Mouse (Mus musculus) intestine, embryonic 14.5 days (tissue): ENCODE data around the gene Mettl21e. TPM values are rescaled to one million over a fixed set of nuclear protein-coding genes. Genes with fewer than 3 reads are reported as not detected.

ENCODE experiments used
- ATAC-seq: fragments of 200-750 bp; cut with Nextera tagmentation; replicated peaks from 2 replicates; pipeline ENCODE4 v1.8.0; 2017; ENCODE audit warnings: low read depth, moderate number of reproducible peaks, moderate TSS enrichment, moderate library complexity; ENCODE audit not compliant: low FRiP score, low TSS enrichment
- DNase-seq: peaks from one replicate; pipeline ENCODE4 v3.0.0-alpha.2; 2018; ENCODE audit warnings: low spot score
- H3K27ac ChIP-seq: fragments of 300-500 bp; sonication (generic); 2 replicates; pipeline ENCODE4 v1.5.1; 2014; ENCODE audit warnings: low read depth, mild to moderate bottlenecking, control low read depth
- H3K27me3 ChIP-seq: fragments of 300-500 bp; sonication (generic); replicated peaks from 2 replicates; pipeline ENCODE4 v1.6.1; 2014; ENCODE audit warnings: low read length, control low read depth; ENCODE audit not compliant: control insufficient read depth, insufficient read depth
- H3K36me3 ChIP-seq: fragments of 300-500 bp; sonication (generic); 2 replicates; pipeline ENCODE4 v1.6.1; 2014; ENCODE audit warnings: low read length, control low read depth; ENCODE audit not compliant: control insufficient read depth, insufficient read depth
- H3K4me1 ChIP-seq: fragments of 300-500 bp; sonication (generic); replicated peaks from 2 replicates; pipeline ENCODE4 v1.6.1; 2014; ENCODE audit warnings: low read length, control low read depth, mixed read lengths; ENCODE audit not compliant: control insufficient read depth, insufficient read depth
- H3K4me2 ChIP-seq: fragments of 300-500 bp; sonication (generic); 2 replicates; pipeline ENCODE4 v1.6.1; 2014; ENCODE audit warnings: low read length
- H3K4me3 ChIP-seq: fragments of 300-500 bp; sonication (generic); 2 replicates; pipeline ENCODE4 v1.5.1; 2014; ENCODE audit warnings: low read depth, low read length, control low read depth, mixed read lengths
- H3K9ac ChIP-seq: fragments of 300-500 bp; sonication (generic); 2 replicates; pipeline ENCODE4 v1.6.1; 2014; ENCODE audit warnings: mild to moderate bottlenecking, low read length
- H3K9me3 ChIP-seq: fragments of 300-500 bp; sonication (generic); 2 replicates; pipeline ENCODE4 v1.6.1; 2016; ENCODE audit warnings: low read length, control low read depth; ENCODE audit not compliant: control insufficient read depth
- WGBS: fragments of 180-500 bp; shearing (Covaris S2); extraction: QIAGEN DNeasy Blood & Tissue Kit; methylation state at CpG from one replicate; pipeline ENCODE4 v1.1.7; 2014; 5-methylcytosine and 5-hydroxymethylcytosine counted together
- polyA plus RNA-seq: library from polyadenylated mRNA; unstranded; fragments of >200 nt; fragmentation: Nextera tagmentation; extraction: Ambion mirVana; gene quantifications from 2 replicates; pipeline ENCODE4 v1.2.1, GENCODE M21; 2014

Mettl21e gene
- polyA plus RNA-seq, 1 experiment from 2014 or later, result not detected

- Histone ChIP-seq H3K4me1 (no peaks in the 10 kb centered on the region), H3K27me3 (no peaks in the 10 kb centered on the region), H3K36me3 (peaks cover 91% of the 10 kb centered on the region), H3K4me2 (no peak overlapping the region), H3K4me3 (no peak overlapping the region), H3K27ac (no peak overlapping the region), H3K9me3 (no peaks in the 10 kb centered on the region), H3K9ac (no peak overlapping the region)
- WGBS, result 92% methylated on average over 5 of the region's 5 CpGs
- ATAC-seq, result no peak
- no peak for DNase-seq
Observed at GRCm38 (mm10) chr1:44162389-44162788, 56.4 kb downstream of the Mettl21e start.

- 93% methylated on average over 6 of the region's 6 CpGs for WGBS
- no peak for DNase-seq
- Histone ChIP-seq H3K27ac (no peak overlapping the region), H3K36me3 (peaks cover 85% of the 10 kb centered on the region), H3K4me3 (no peak overlapping the region), H3K4me2 (no peak overlapping the region), H3K9me3 (no peaks in the 10 kb centered on the region), H3K27me3 (no peaks in the 10 kb centered on the region), H3K4me1 (no peaks in the 10 kb centered on the region), H3K9ac (no peak overlapping the region)
- ATAC-seq, result no peak
Observed at GRCm38 (mm10) chr1:44161818-44162217, 56.9 kb downstream of the Mettl21e start.

DNA sequence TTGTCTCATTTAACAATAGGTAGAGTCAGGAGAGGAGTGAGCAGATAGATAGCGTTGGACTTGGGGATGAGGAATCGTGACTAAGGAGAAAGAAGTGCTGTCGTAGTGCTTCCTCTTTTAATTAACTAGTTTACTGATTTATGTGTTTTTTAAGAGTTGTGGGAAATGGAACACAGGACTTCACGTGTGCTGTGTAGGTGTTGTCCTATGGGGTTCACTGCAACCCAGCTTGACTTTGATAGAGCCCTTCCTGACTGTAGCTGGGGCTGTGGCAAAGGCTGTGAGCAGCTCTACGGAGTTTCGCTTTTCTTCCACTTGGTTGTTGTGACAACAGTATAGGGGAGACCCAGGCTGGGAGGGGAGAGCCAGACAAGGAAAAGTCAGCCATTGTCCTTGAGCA lies 60.4 kb downstream of the Mettl21e start:
- ATAC-seq, result no peak
- DNase-seq, result no peak
- no peaks in the 10 kb centered on the region for H3K27me3 ChIP-seq
- H3K9me3 ChIP-seq, result no peaks in the 10 kb centered on the region
- no peaks in the 10 kb centered on the region for H3K4me1 ChIP-seq
- no peak overlapping the region for H3K27ac ChIP-seq
- H3K9ac ChIP-seq, result no peak overlapping the region
- H3K4me3 ChIP-seq, result no peak overlapping the region
- H3K36me3 ChIP-seq, result peaks cover 58% of the 10 kb centered on the region
- H3K4me2 ChIP-seq, result no peak overlapping the region
- WGBS, result 91% methylated on average over 6 of the region's 6 CpGs

- no peak overlapping the region for H3K4me3 ChIP-seq
- H3K27ac ChIP-seq, result no peak overlapping the region
- H3K9ac ChIP-seq, result no peak overlapping the region
- 98% methylated on average over 4 of the region's 4 CpGs for WGBS
- H3K9me3 ChIP-seq, result no peaks in the 10 kb centered on the region
- peaks cover 29% of the 10 kb centered on the region for H3K36me3 ChIP-seq
- DNase-seq, result no peak
- no peaks in the 10 kb centered on the region for H3K27me3 ChIP-seq
- ATAC-seq, result no peak
- H3K4me2 ChIP-seq, result no peak overlapping the region
- no peaks in the 10 kb centered on the region for H3K4me1 ChIP-seq
Observed at GRCm38 (mm10) chr1:44155287-44155686, 63.5 kb downstream of the Mettl21e start.

Other genes with a start within 250 kb of the Mettl21e start
- 0.79 and 0.80 TPM in 2 replicates for gene Mettl21c, start 198.9 kb downstream of the Mettl21e start, polyA plus RNA-seq
- gene Gm8251, start 157.0 kb downstream of the Mettl21e start, polyA plus RNA-seq, result 0.04 and 0.13 TPM in 2 replicates
- gene Tex30, start 116.5 kb downstream of the Mettl21e start, polyA plus RNA-seq, result 83.9 and 88.1 TPM in 2 replicates
- 58.4 and 65.0 TPM in 2 replicates for gene Kdelc1, start 100.2 kb downstream of the Mettl21e start, polyA plus RNA-seq
- gene Bivm, start 100.0 kb downstream of the Mettl21e start, polyA plus RNA-seq, result 20.4 and 24.5 TPM in 2 replicates
- gene Ercc5, start 71.2 kb downstream of the Mettl21e start, polyA plus RNA-seq, result 18.4 and 18.5 TPM in 2 replicates